Comparison of ENCODE assay signal across 15 mouse cellular contexts in genomic region chr3:123628795-123629194, GRCm38 (mm10).
DNase-seq lines count a peak whose midpoint lies in the region; ATAC-seq and TF ChIP-seq lines count a peak whose summit lies in the region.
"Had no signal": no experiment of that assay in that cellular context is flagged by ENCODE, and none has a peak within 500 bp of the region (broad histone marks: within the 10 kb centered on the region; RNA-seq: fewer than 3 reads in every experiment).

No protein-coding gene starts in this region.

- TF ChIP-seq CTCF in lung, embryonic 14.5 days (IDR thresholded peaks at IDR 0.05; ENCODE audit: low read depth) = peak; percentile 31; the same call in 1 of the 2 replicates

- peak; percentile 9 for DNase-seq in heart, postnatal 4 days
- peak; percentile 27 for DNase-seq in lung, embryonic 14.5 days
- no peak for DNase-seq in lung, adult 18-20 months
- peak; percentile 25 for DNase-seq in ES-CJ7 (ENCODE audit: low read depth, low spot score)
- no peak for DNase-seq in gastrocnemius, adult 8-10 months (ENCODE audit: low spot score in 2 of 2)
- no peak for DNase-seq in heart, adult 8-10 months (ENCODE audit: low spot score)
- DNase-seq: gastrocnemius, adult 2 months; midbrain, embryonic 14.5 days; right cerebral cortex, postnatal 25 days had no signal

- no peak overlapping the region for H3K27ac ChIP-seq in heart, embryonic 11.5 days (ENCODE audit: low read depth, low read length)
- no peak overlapping the region for H3K27ac ChIP-seq in lung, embryonic 14.5 days (ENCODE audit: low read depth)
- H3K27ac ChIP-seq: gastrocnemius, adult 2 months; heart, embryonic 15.5 days; limb, embryonic 12.5 days; lung, embryonic 15.5 days; stomach, embryonic 15.5 days had no signal

- no peaks in the 10 kb centered on the region for H3K27me3 ChIP-seq in heart, embryonic 11.5 days (ENCODE audit: control insufficient read depth, insufficient read depth, low read length)
- no peaks in the 10 kb centered on the region for H3K27me3 ChIP-seq in lung, embryonic 14.5 days (ENCODE audit: insufficient read depth, low read length)
- H3K27me3 ChIP-seq: heart, embryonic 15.5 days; limb, embryonic 12.5 days; lung, embryonic 15.5 days; stomach, embryonic 15.5 days had no signal

- no peaks in the 10 kb centered on the region for H3K4me1 ChIP-seq in heart, embryonic 11.5 days (ENCODE audit: control insufficient read depth, insufficient read depth, low read length)
- H3K4me1 ChIP-seq in lung, embryonic 14.5 days (ENCODE audit: insufficient read depth) = no peaks in the 10 kb centered on the region
- H3K4me1 ChIP-seq: heart, embryonic 15.5 days; limb, embryonic 12.5 days; lung, embryonic 15.5 days; stomach, embryonic 15.5 days had no signal

- no peak for ATAC-seq in heart, embryonic 11.5 days (replicated peaks; ENCODE audit: insufficient number of reproducible peaks, low FRiP score, low TSS enrichment)
- no peak for ATAC-seq in lung, embryonic 14.5 days (ENCODE audit: insufficient read depth)
- ATAC-seq in common myeloid progenitor, adult 5-6 weeks (replicated peaks; ENCODE audit: low read depth, poor library complexity, severe bottlenecking) = peak; percentile 58; the same call in 1 of the 2 replicates

- 78% methylated on average over 6 of the region's 6 CpGs for WGBS in heart, embryonic 11.5 days (ENCODE audit: insufficient replicate concordance)
- WGBS in lung, embryonic 14.5 days = 86% methylated on average over 6 of the region's 6 CpGs

- no peaks in the 10 kb centered on the region for H3K36me3 ChIP-seq in heart, embryonic 11.5 days (ENCODE audit: control insufficient read depth, insufficient read depth, low read length)
- no peaks in the 10 kb centered on the region for H3K36me3 ChIP-seq in lung, embryonic 14.5 days (ENCODE audit: insufficient read depth)
- H3K36me3 ChIP-seq: heart, embryonic 15.5 days; limb, embryonic 12.5 days; lung, embryonic 15.5 days; stomach, embryonic 15.5 days had no signal

- H3K9me3 ChIP-seq in heart, embryonic 11.5 days (replicated peaks; ENCODE audit: control insufficient read depth, low read length) = no peaks in the 10 kb centered on the region
- no peaks in the 10 kb centered on the region for H3K9me3 ChIP-seq in lung, embryonic 14.5 days (ENCODE audit: low read depth, low read length)
- H3K9me3 ChIP-seq: heart, embryonic 15.5 days; limb, embryonic 12.5 days; lung, embryonic 15.5 days; stomach, embryonic 15.5 days had no signal

- no peak overlapping the region for H3K4me2 ChIP-seq in heart, embryonic 11.5 days
- H3K4me2 ChIP-seq in lung, embryonic 14.5 days = no peak overlapping the region
- H3K4me2 ChIP-seq: heart, embryonic 15.5 days; limb, embryonic 12.5 days; lung, embryonic 15.5 days; stomach, embryonic 15.5 days had no signal

- H3K4me3 ChIP-seq in heart, embryonic 11.5 days (ENCODE audit: low read depth, low read length) = no peak overlapping the region
- H3K4me3 ChIP-seq in lung, embryonic 14.5 days (ENCODE audit: low read depth, low read length) = no peak overlapping the region
- H3K4me3 ChIP-seq: gastrocnemius, adult 2 months; heart, embryonic 15.5 days; limb, embryonic 12.5 days; lung, embryonic 15.5 days; stomach, embryonic 15.5 days had no signal

- H3K9ac ChIP-seq in heart, embryonic 11.5 days (ENCODE audit: low read depth, low read length) = no peak overlapping the region
- H3K9ac ChIP-seq in lung, embryonic 14.5 days = no peak overlapping the region
- H3K9ac ChIP-seq: heart, embryonic 15.5 days; limb, embryonic 12.5 days; lung, embryonic 15.5 days; stomach, embryonic 15.5 days had no signal

Comparison
In these comparisons a context has a peak if more than half of its experiments do, and no peak if none do; other contexts are left out.
1. DNase-seq: peak in heart, postnatal 4 days (single experiment), lung, embryonic 14.5 days (single experiment) and ES-CJ7 (single experiment); none in lung, adult 18-20 months (0 of 2), gastrocnemius, adult 8-10 months (0 of 2) and heart, adult 8-10 months (single experiment).